Mouse (Mus musculus): ENCODE data around the gene Gigyf1.

GRCm38 (mm10) chr5:137530075-137530474 is 11.7 kb downstream of the Gigyf1 start:
- TF ChIP-seq CTCF (IDR thresholded peaks at IDR 0.05; ENCODE audit: low read depth) = no peak
- TF ChIP-seq EP300 (IDR thresholded peaks at IDR 0.05; ENCODE audit: low read depth) = no peak
